Mouse (Mus musculus) heart, embryonic 12.5 days (tissue): Measurements from ENCODE around the gene Pold1. TPM values are rescaled to one million over a fixed set of nuclear protein-coding genes. Genes with fewer than 3 reads are reported as not detected.

Experiments
- ATAC-seq: fragments of 200-750 bp; cut with Nextera tagmentation; 2 replicates; pipeline ENCODE4 v1.8.0; 2017; ENCODE audit warnings: moderate TSS enrichment, moderate library complexity; ENCODE audit not compliant: insufficient number of reproducible peaks, low FRiP score
- H3K27ac ChIP-seq: fragments of 300-500 bp; sonication (generic); 2 replicates; pipeline ENCODE4 v1.5.1; 2016; ENCODE audit warnings: mild to moderate bottlenecking, moderate library complexity; ENCODE audit not compliant: poor library complexity, severe bottlenecking
- H3K27me3 ChIP-seq: fragments of 300-500 bp; sonication (generic); replicated peaks from 2 replicates; pipeline ENCODE4 v1.6.1; 2016; ENCODE audit warnings: mild to moderate bottlenecking, moderate library complexity
- H3K36me3 ChIP-seq: fragments of 300-500 bp; sonication (generic); 2 replicates; pipeline ENCODE4 v1.6.1; 2016; ENCODE audit warnings: mild to moderate bottlenecking, moderate library complexity
- H3K4me1 ChIP-seq: fragments of 300-500 bp; sonication (generic); replicated peaks from 2 replicates; pipeline ENCODE4 v1.6.1; 2016; ENCODE audit warnings: mild to moderate bottlenecking
- H3K4me2 ChIP-seq: fragments of 300-500 bp; sonication (generic); 2 replicates; pipeline ENCODE4 v1.6.1; 2016; ENCODE audit warnings: mild to moderate bottlenecking, moderate library complexity
- H3K4me3 ChIP-seq: fragments of 300-500 bp; sonication (generic); 2 replicates; pipeline ENCODE4 v1.5.1; 2016; ENCODE audit warnings: mild to moderate bottlenecking
- H3K9ac ChIP-seq: fragments of 300-500 bp; sonication (generic); 2 replicates; pipeline ENCODE4 v1.6.1; 2016; ENCODE audit warnings: mild to moderate bottlenecking, moderate library complexity
- H3K9me3 ChIP-seq: fragments of 300-500 bp; sonication (generic); replicated peaks from 2 replicates; pipeline ENCODE4 v1.6.1; 2016; ENCODE audit warnings: mild to moderate bottlenecking, moderate library complexity
- WGBS: fragments of 180-500 bp; shearing (Covaris S2); methylation state at CpG from one replicate; pipeline ENCODE4 v1.1.7; 2016; 5-methylcytosine and 5-hydroxymethylcytosine counted together
- polyA plus RNA-seq: library from polyadenylated mRNA; unstranded; fragments of >200 nt; fragmentation: Nextera tagmentation; extraction: Ambion mirVana; gene quantifications from 2 replicates; pipeline ENCODE4 v1.2.1, GENCODE M21; 2016

The Pold1 gene
- polyA plus RNA-seq, 1 experiment from 2014 or later = 68.1 TPM

- H3K4me1 ChIP-seq = peaks cover 24% of the 10 kb centered on the region
- H3K9me3 ChIP-seq = no peaks in the 10 kb centered on the region
- H3K4me3 ChIP-seq = peak overlapping the region; percentile 6; the same call in 1 of the 2 replicates
- WGBS = 13% methylated on average over 20 of the region's 22 CpGs
- H3K27me3 ChIP-seq = peaks cover 79% of the 10 kb centered on the region
- ATAC-seq = no peak
- H3K9ac ChIP-seq = peak overlapping the region; percentile 51
- peak overlapping the region; percentile 42 for H3K4me2 ChIP-seq
- H3K36me3 ChIP-seq = no peaks in the 10 kb centered on the region
- no peak overlapping the region for H3K27ac ChIP-seq
These were observed 23.4 kb downstream of the Pold1 start for GRCm38 (mm10) chr7:44525126-44525832.

GRCm38 (mm10) chr7:44524502-44524901 is 24.1 kb downstream of the Pold1 start, which contains the start of gene Mybpc2:
Gene Mybpc2, minus strand, starts transcription at chr7:44524656.
- Histone ChIP-seq H3K36me3 (no peaks in the 10 kb centered on the region), H3K27me3 (peaks cover 79% of the 10 kb centered on the region), H3K9me3 (peaks cover under 1% of the 10 kb centered on the region; the same call in 1 of the 2 replicates), H3K4me3 (peak within 1 kb of the TSS; percentile 6; the same call in 1 of the 2 replicates), H3K4me2 (peak within 1 kb of the TSS; percentile 42), H3K4me1 (peaks cover 24% of the 10 kb centered on the region), H3K27ac (no peak within 1 kb of the TSS), H3K9ac (peak within 1 kb of the TSS; percentile 51)
- 26% methylated on average over 12 of the region's 12 CpGs for WGBS
- ATAC-seq = no peak

GRCm38 (mm10) chr7:44523056-44523455 is 25.6 kb downstream of the Pold1 start:
- Histone ChIP-seq H3K9me3 (peaks cover 3% of the 10 kb centered on the region; the same call in 1 of the 2 replicates), H3K36me3 (no peaks in the 10 kb centered on the region), H3K27me3 (peaks cover 80% of the 10 kb centered on the region), H3K4me1 (peaks cover 22% of the 10 kb centered on the region), H3K4me3 (no peak overlapping the region), H3K27ac (no peak overlapping the region), H3K9ac (no peak overlapping the region), H3K4me2 (no peak overlapping the region)
- 77% methylated on average over 2 of the region's 2 CpGs for WGBS
- ATAC-seq = no peak

- Histone ChIP-seq H3K27ac (no peak overlapping the region), H3K9ac (peak overlapping the region; percentile 47; the same call in 1 of the 2 replicates), H3K36me3 (no peaks in the 10 kb centered on the region), H3K4me1 (peaks cover 17% of the 10 kb centered on the region), H3K4me2 (peak overlapping the region; percentile 39), H3K27me3 (peaks cover 83% of the 10 kb centered on the region), H3K9me3 (peaks cover 3% of the 10 kb centered on the region; the same call in 1 of the 2 replicates), H3K4me3 (peak overlapping the region; percentile 8; the same call in 1 of the 2 replicates)
- 0 out of 2 replicates have a peak, but pooled peaks have one; percentile 16 for ATAC-seq
- 1% methylated on average over 20 of the region's 20 CpGs for WGBS
These were observed 26.9 kb downstream of the Pold1 start for GRCm38 (mm10) chr7:44521710-44522109.

- H3K27me3 ChIP-seq = peaks cover 83% of the 10 kb centered on the region
- H3K4me2 ChIP-seq = no peak overlapping the region
- H3K4me1 ChIP-seq = peaks cover 17% of the 10 kb centered on the region
- H3K27ac ChIP-seq = no peak overlapping the region
- WGBS = 59% methylated on average over 3 of the region's 3 CpGs
- H3K9me3 ChIP-seq = peaks cover 3% of the 10 kb centered on the region; the same call in 1 of the 2 replicates
- ATAC-seq = no peak
- H3K36me3 ChIP-seq = no peaks in the 10 kb centered on the region
- H3K4me3 ChIP-seq = no peak overlapping the region
- H3K9ac ChIP-seq = no peak overlapping the region
These were observed 27.7 kb downstream of the Pold1 start for GRCm38 (mm10) chr7:44520990-44521389.

GRCm38 (mm10) chr7:44519240-44519913 is 29.3 kb downstream of the Pold1 start:
- Histone ChIP-seq H3K27ac (no peak overlapping the region), H3K9ac (no peak overlapping the region), H3K9me3 (peaks cover 3% of the 10 kb centered on the region; the same call in 1 of the 2 replicates), H3K4me1 (peaks cover 7% of the 10 kb centered on the region), H3K4me2 (no peak overlapping the region), H3K27me3 (peaks cover 86% of the 10 kb centered on the region), H3K36me3 (no peaks in the 10 kb centered on the region), H3K4me3 (no peak overlapping the region)
- WGBS = 68% methylated on average over 9 of the region's 9 CpGs
- ATAC-seq = no peak

GRCm38 (mm10) chr7:44507491-44507890 is 41.2 kb downstream of the Pold1 start:
- H3K9me3 ChIP-seq = peaks cover 2% of the 10 kb centered on the region; the same call in 1 of the 2 replicates
- 0 out of 2 replicates have a peak, but pooled peaks cover 3% of the 10 kb centered on the region for H3K4me1 ChIP-seq
- H3K4me2 ChIP-seq = no peak overlapping the region
- peaks cover 40% of the 10 kb centered on the region for H3K27me3 ChIP-seq
- H3K4me3 ChIP-seq = no peak overlapping the region
- no peaks in the 10 kb centered on the region for H3K36me3 ChIP-seq
- H3K9ac ChIP-seq = no peak overlapping the region
- H3K27ac ChIP-seq = no peak overlapping the region
- ATAC-seq = peak; percentile 34; the same call in 1 of the 2 replicates

- Histone ChIP-seq H3K9me3 (no peaks in the 10 kb centered on the region), H3K4me2 (no peak overlapping the region), H3K4me3 (no peak overlapping the region), H3K27me3 (peaks cover 34% of the 10 kb centered on the region), H3K27ac (no peak overlapping the region), H3K9ac (no peak overlapping the region), H3K36me3 (no peaks in the 10 kb centered on the region), H3K4me1 (no peaks in the 10 kb centered on the region)
- peak; percentile 49; the same call in 1 of the 2 replicates for ATAC-seq
- 39% methylated on average over 5 of the region's 5 CpGs for WGBS
These were observed 47.0 kb downstream of the Pold1 start for GRCm38 (mm10) chr7:44501563-44502115.

- no peak overlapping the region for H3K9ac ChIP-seq
- H3K4me2 ChIP-seq = no peak overlapping the region
- H3K36me3 ChIP-seq = no peaks in the 10 kb centered on the region
- no peak overlapping the region for H3K27ac ChIP-seq
- 37% methylated on average over 20 of the region's 20 CpGs for WGBS
- peaks cover 8% of the 10 kb centered on the region for H3K4me1 ChIP-seq
- H3K9me3 ChIP-seq = no peaks in the 10 kb centered on the region
- ATAC-seq = no peak
- H3K4me3 ChIP-seq = no peak overlapping the region
- H3K27me3 ChIP-seq = peaks cover 34% of the 10 kb centered on the region
These were observed 48.6 kb downstream of the Pold1 start for GRCm38 (mm10) chr7:44500046-44500445.

- no peak for ATAC-seq
- no peak overlapping the region for H3K4me2 ChIP-seq
- peaks cover 13% of the 10 kb centered on the region for H3K4me1 ChIP-seq
- H3K36me3 ChIP-seq = peaks cover 6% of the 10 kb centered on the region; the same call in 1 of the 2 replicates
- no peak overlapping the region for H3K4me3 ChIP-seq
- no peak overlapping the region for H3K9ac ChIP-seq
- H3K27ac ChIP-seq = no peak overlapping the region
- 59% methylated on average over 1 of the region's 1 CpGs for WGBS
- no peaks in the 10 kb centered on the region for H3K9me3 ChIP-seq
- peaks cover 34% of the 10 kb centered on the region for H3K27me3 ChIP-seq
These were observed 49.7 kb downstream of the Pold1 start for GRCm38 (mm10) chr7:44498922-44499321.
